Mouse (Mus musculus) small intestine, adult 10 weeks (tissue): Measurements from ENCODE around the gene Zfp511. TPM values are rescaled to one million over a fixed set of nuclear protein-coding genes. Genes with fewer than 3 reads are reported as not detected.

Source experiments
- polyA plus RNA-seq: library from polyadenylated mRNA; stranded (reverse); fragments of 350-450 nt; fragmentation: Illumina TruSeq; extraction: RNeasy Lipid Tissue Mini Kit (QIAGEN cat#74804); gene quantifications from one replicate; pipeline ENCODE4 v1.2.3, GENCODE M21; 2014; ENCODE audit warnings: low replicate concordance

Gene Zfp511
- 7.8 TPM for polyA plus RNA-seq

GRCm38 (mm10) chr7:140036281-140037170 lies at the start of gene Zfp511, which contains the start of gene Tubgcp2:
Zfp511 (plus strand) TSS chr7:140036391.
Tubgcp2 (minus strand) TSS chr7:140036669.

GRCm38 (mm10) chr7:139992406-139992805 lies 43.8 kb upstream of the Zfp511 start, which contains the start of gene Adam8:
Adam8 (minus strand) TSS chr7:139992562.

GRCm38 (mm10) chr7:140048361-140049114 lies 12.3 kb downstream of the Zfp511 start, which contains the start of gene Msx3:
Msx3 (minus strand) TSS chr7:140049089.

GRCm38 (mm10) chr7:140082242-140082678 lies 46.1 kb downstream of the Zfp511 start, which contains the start of gene Caly:
Caly (minus strand) TSS chr7:140082548.

Other genes starting within 250 kb of the Zfp511 start
- not detected for gene Adgra1, start 202.2 kb upstream of the Zfp511 start, polyA plus RNA-seq
- gene Kndc1, start 141.7 kb upstream of the Zfp511 start, polyA plus RNA-seq: 0.11 TPM
- gene Utf1, start 92.6 kb upstream of the Zfp511 start, polyA plus RNA-seq: not detected
- gene 6430531B16Rik, start 57.6 kb upstream of the Zfp511 start, polyA plus RNA-seq: not detected
- 0.11 TPM for gene Adam8, start 43.8 kb upstream of the Zfp511 start, polyA plus RNA-seq
- gene Tubgcp2, start 278 bp downstream of the Zfp511 start, polyA plus RNA-seq: 4.9 TPM
- not detected for gene Msx3, start 12.7 kb downstream of the Zfp511 start, polyA plus RNA-seq
- not detected for gene Caly, start 46.2 kb downstream of the Zfp511 start, polyA plus RNA-seq
- 108 TPM for gene Prap1, start 57.0 kb downstream of the Zfp511 start, polyA plus RNA-seq
- gene Fuom, start 66.0 kb downstream of the Zfp511 start, polyA plus RNA-seq: 54.7 TPM
- gene Paox, start 79.4 kb downstream of the Zfp511 start, polyA plus RNA-seq: 2.9 TPM
- 65.0 TPM for gene Echs1, start 80.1 kb downstream of the Zfp511 start, polyA plus RNA-seq
- 1.1 TPM for gene Mtg1, start 101.2 kb downstream of the Zfp511 start, polyA plus RNA-seq
- gene Sprn, start 118.5 kb downstream of the Zfp511 start, polyA plus RNA-seq: 0.11 TPM
- not detected for gene Olfr522, start 128.4 kb downstream of the Zfp511 start, polyA plus RNA-seq
- not detected for gene Olfr523, start 136.8 kb downstream of the Zfp511 start, polyA plus RNA-seq
- gene Olfr524, start 169.6 kb downstream of the Zfp511 start, polyA plus RNA-seq: not detected
- not detected for gene Cd163l1, start 181.9 kb downstream of the Zfp511 start, polyA plus RNA-seq
- not detected for gene 5830411N06Rik, start 210.9 kb downstream of the Zfp511 start, polyA plus RNA-seq